Mouse (Mus musculus) C2C12 (cell line): ENCODE results near the gene Grid2ip. TPM values are rescaled to one million over a fixed set of nuclear protein-coding genes. Genes with fewer than 3 reads are reported as not detected.
A peak's percentile ranks its signal among the peaks of the same experiment; 100 is the strongest.

Experiments used
- H3K27me3 ChIP-seq: one replicate; pipeline ENCODE4 v1.6.1; 2011; ENCODE audit not compliant: control insufficient read depth, insufficient read depth, insufficient read length
- H3K36me3 ChIP-seq: one replicate; pipeline ENCODE4 v1.6.1; 2011; ENCODE audit not compliant: control insufficient read depth, insufficient read depth
- H3K4me3 ChIP-seq: one replicate; pipeline ENCODE4 v1.5.1; 2011; ENCODE audit warnings: mild to moderate bottlenecking, control low read depth; ENCODE audit not compliant: poor library complexity, insufficient read depth, severe bottlenecking
- H3K79me2 ChIP-seq: one replicate; pipeline ENCODE4 v1.6.1; 2011; ENCODE audit not compliant: control insufficient read depth, insufficient read depth
- H3K79me3 ChIP-seq: one replicate; pipeline ENCODE4 v1.6.1; 2011; ENCODE audit warnings: low read depth, control low read depth
- H3ac ChIP-seq: one replicate; pipeline ENCODE3; 2011; ENCODE audit warnings: low read depth; ENCODE audit not compliant: control insufficient read depth, insufficient read length
- CEBPB ChIP-seq: IDR thresholded peaks from one replicate; pipeline ENCODE4 v1.6.1; 2011; ENCODE audit warnings: low read depth, mild to moderate bottlenecking, control low read depth, moderate library complexity
- CTCF ChIP-seq: IDR thresholded peaks from one replicate; pipeline ENCODE4 v1.5.1; 2011; ENCODE audit not compliant: control insufficient read depth, insufficient read depth, insufficient read length
- FOSL1 ChIP-seq: IDR thresholded peaks from one replicate; pipeline ENCODE4 v1.8.0; 2011; ENCODE audit warnings: mild to moderate bottlenecking, low read length; ENCODE audit not compliant: poor library complexity, insufficient read depth, severe bottlenecking
- MAX ChIP-seq: IDR thresholded peaks from one replicate; pipeline ENCODE4 v1.6.1; 2011; ENCODE audit warnings: mild to moderate bottlenecking, control low read depth
- MYOD1 ChIP-seq: IDR thresholded peaks from one replicate; pipeline ENCODE4 v1.6.1; 2011; ENCODE audit warnings: low read depth; ENCODE audit not compliant: control insufficient read depth, insufficient read length
- MYOG ChIP-seq: IDR thresholded peaks from one replicate; pipeline ENCODE4 v1.6.1; 2011; ENCODE audit not compliant: control insufficient read depth, insufficient read length; ENCODE audit errors: extremely low read depth
- USF1 ChIP-seq: IDR thresholded peaks from one replicate; pipeline ENCODE4 v1.6.1; 2011; ENCODE audit warnings: low read depth, mild to moderate bottlenecking, control low read depth, moderate library complexity
- polyA plus RNA-seq: library from polyadenylated mRNA; unstranded; fragments of >200 nt; fragmentation: generic; extraction: Trizol; gene quantifications from one replicate; pipeline ENCODE4 v1.2.1, GENCODE M21; 2012; ENCODE audit warnings: missing spikeins

Gene Grid2ip
- polyA plus RNA-seq, 1 experiment = not detected

DNA sequence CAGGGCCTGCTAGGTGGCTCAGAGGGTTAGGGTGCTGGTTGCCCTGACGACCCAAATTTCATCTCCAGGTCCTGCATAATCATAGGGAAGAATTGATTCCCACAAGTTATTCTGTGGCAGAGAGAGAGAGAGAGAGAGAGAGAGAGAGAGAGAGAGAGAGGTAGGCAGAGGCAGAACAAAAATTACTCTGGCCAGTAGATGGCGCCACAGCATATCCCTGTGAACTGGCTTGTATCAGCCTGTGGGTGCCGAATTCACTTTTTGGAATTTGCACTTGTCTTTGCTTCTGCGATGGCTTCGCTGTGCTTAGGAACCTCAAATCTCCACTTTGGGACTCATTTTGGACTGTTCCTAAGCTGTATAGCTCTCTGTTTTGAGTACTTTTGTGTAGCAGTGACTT lies 23.3 kb upstream of the Grid2ip start:
- peak; percentile 46 for TF ChIP-seq CTCF
- TF ChIP-seq FOSL1 = no peak
- Histone ChIP-seq H3K4me3 (no peak overlapping the region), H3K79me2 (peaks cover 12% of the 10 kb centered on the region)

DNA sequence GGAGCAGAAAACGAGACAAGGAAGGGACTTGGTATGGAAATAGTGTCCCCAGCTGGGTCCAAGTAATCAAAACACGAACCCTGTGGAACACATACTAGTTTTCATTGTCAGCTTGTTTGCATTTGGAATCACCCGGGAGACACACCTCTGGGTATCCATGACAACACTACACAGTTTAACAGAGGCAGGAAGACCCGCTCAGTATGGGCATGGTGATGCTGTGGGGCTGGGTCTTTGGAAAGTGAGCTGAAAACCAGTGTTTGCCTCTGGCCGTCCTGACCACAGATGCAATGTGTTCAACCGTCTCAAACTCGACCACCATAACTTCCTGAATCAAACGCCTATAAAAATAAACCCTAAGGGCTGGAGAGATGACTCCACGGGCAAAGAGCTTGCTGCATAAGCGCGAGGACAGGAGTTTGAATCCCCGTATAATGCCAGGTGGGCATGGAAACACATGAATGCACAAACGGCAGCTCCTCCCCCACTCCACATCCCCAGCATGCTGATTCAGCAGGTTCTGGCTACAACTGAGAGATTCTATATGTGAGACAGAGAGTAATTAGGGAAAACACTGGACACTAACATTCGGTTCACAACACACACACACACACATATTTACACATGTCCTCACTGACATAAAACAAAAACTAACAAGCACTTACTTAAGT lies 22.6 kb upstream of the Grid2ip start:
- TF ChIP-seq CEBPB (no peak), FOSL1 (no peak)
- Histone ChIP-seq H3K4me3 (no peak overlapping the region), H3K27me3 (peaks cover 8% of the 10 kb centered on the region), H3K79me3 (no peaks in the 10 kb centered on the region), H3K79me2 (peaks cover 7% of the 10 kb centered on the region), H3K36me3 (no peaks in the 10 kb centered on the region), H3ac (no peak overlapping the region)

More for the DNA sequence above, 23.3 kb upstream of the Grid2ip start:
- no peak overlapping the region for H3ac ChIP-seq
- H3K79me3 ChIP-seq = peaks cover under 1% of the 10 kb centered on the region
- peaks cover 7% of the 10 kb centered on the region for H3K27me3 ChIP-seq
- no peaks in the 10 kb centered on the region for H3K36me3 ChIP-seq

DNA sequence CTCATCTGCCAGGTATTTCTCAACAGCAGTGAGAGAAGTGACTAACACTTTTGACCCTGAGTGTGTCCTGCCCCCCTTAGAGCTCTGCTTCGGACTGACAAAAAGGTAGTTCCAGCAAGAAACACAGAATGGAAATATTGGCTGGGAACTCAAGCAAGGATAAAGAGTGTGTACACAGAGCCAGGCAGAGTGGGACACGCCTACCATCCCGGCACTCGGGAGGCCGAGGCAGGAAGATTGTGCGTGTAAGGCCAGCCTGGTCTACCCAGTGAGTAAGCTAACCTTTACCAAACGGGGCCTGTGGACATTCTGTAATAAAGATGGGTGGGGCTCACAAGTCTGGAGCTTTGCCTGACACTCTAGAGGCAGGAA lies 22.1 kb upstream of the Grid2ip start:
- H3K79me2 ChIP-seq = peaks cover 2% of the 10 kb centered on the region
- H3K27me3 ChIP-seq = peaks cover 13% of the 10 kb centered on the region
- no peaks in the 10 kb centered on the region for H3K36me3 ChIP-seq
- TF ChIP-seq CTCF (no peak), FOSL1 (no peak), CEBPB (no peak), MYOD1 (no peak), MYOG (no peak), USF1 (no peak), MAX (no peak)
- H3K4me3 ChIP-seq = no peak overlapping the region
- H3K79me3 ChIP-seq = no peaks in the 10 kb centered on the region
- no peak overlapping the region for H3ac ChIP-seq

DNA sequence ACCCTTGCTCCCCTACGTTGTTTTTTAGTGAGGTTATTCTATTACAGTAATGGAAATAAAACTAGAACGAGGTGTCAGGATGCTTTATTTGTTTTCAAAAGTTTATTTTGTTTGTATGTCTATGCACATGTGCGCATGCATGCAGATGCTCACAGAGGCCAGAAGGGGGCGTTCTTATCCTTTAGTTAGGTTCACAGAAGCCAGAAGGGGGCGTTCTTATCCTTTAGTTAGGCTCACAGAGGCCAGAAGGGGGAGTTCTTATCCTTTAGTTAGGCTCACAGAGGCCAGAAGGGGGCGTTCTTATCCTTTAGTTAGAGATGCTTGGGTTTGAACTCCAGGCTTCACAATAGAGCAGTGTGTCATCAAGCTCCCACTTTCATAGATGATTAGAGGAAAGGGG lies 20.6 kb upstream of the Grid2ip start:
- TF ChIP-seq CEBPB = no peak
- TF ChIP-seq USF1 = no peak
- no peak for TF ChIP-seq FOSL1
- Histone ChIP-seq H3K4me3 (no peak overlapping the region), H3K27me3 (peaks cover 14% of the 10 kb centered on the region), H3K36me3 (no peaks in the 10 kb centered on the region), H3K79me2 (no peaks in the 10 kb centered on the region), H3ac (no peak overlapping the region), H3K79me3 (no peaks in the 10 kb centered on the region)

DNA sequence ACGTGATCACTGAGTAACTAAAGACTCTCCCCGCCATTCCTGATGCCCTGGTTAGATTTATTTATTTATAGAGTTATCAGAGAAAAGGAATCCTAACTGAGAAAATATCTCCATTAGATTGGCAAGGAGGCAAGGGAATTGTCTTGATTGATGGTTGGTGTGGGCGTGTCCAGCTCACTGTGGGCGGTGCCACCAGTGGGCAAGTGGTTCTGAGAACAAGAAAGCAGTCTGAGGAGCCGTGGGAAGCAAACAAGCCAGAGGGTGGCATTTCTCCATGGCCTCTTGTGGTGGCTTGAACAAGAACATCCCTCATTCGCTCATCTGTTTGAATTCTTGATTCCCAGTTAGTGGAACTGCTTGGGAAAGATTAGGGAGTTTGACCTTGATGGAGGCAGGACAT lies 17.5 kb upstream of the Grid2ip start:
- no peaks in the 10 kb centered on the region for H3K36me3 ChIP-seq
- H3K79me2 ChIP-seq = no peaks in the 10 kb centered on the region
- H3ac ChIP-seq = no peak overlapping the region
- no peaks in the 10 kb centered on the region for H3K79me3 ChIP-seq
- no peak overlapping the region for H3K4me3 ChIP-seq
- no peak for TF ChIP-seq CTCF
- TF ChIP-seq USF1 = no peak
- TF ChIP-seq FOSL1 = no peak
- no peak for TF ChIP-seq MYOG
- TF ChIP-seq MYOD1 = no peak
- no peak for TF ChIP-seq CEBPB
- no peak for TF ChIP-seq MAX
- H3K27me3 ChIP-seq = peaks cover 16% of the 10 kb centered on the region

DNA sequence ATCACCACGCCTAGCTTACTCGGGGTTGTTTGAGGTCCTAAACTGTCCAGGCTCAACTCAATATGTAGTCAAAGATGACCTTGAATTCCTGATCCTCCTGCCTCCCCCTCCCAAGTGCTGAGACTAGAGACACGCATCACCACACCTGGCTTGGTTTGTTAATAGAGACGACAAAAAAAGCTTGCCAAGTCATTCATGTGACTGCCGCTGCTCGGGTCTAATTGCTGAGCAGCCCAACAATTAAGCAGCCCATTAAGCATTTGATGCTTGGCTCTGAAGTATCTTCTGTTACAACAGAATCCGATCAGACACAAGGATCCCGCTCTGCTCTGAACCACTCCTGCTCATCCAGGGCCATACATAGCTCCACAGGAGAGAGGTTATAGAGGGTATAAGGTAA lies 10.8 kb upstream of the Grid2ip start:
- Histone ChIP-seq H3K36me3 (no peaks in the 10 kb centered on the region), H3ac (no peak overlapping the region), H3K79me2 (no peaks in the 10 kb centered on the region), H3K79me3 (no peaks in the 10 kb centered on the region), H3K4me3 (no peak overlapping the region), H3K27me3 (peaks cover 19% of the 10 kb centered on the region)
- no peak for TF ChIP-seq MAX
- no peak for TF ChIP-seq MYOG
- no peak for TF ChIP-seq MYOD1
- no peak for TF ChIP-seq FOSL1

DNA sequence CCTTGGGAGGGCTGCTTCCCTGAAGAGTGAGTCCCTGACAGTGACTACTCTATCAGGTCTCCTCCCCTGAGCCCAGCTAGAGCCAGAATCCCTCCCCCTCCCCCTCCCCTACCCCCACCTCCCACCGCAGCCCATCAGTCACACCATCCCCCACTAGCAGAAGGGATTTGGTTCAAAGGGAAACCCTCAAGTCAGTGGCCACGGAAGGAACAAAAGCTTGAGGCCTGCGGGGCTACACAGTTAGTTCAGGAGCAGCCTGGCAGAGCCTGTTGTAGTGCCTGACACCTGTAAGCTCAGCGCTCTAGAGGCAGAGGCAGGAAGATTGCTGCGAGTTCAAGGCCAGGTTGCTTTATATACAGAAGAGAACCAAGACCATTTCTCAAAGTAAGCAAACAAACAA lies 1.1 kb upstream of the Grid2ip start:
- no peak overlapping the region for H3K4me3 ChIP-seq

More for the DNA sequence above, 1.1 kb upstream of the Grid2ip start:
- TF ChIP-seq CTCF (no peak), MYOG (no peak), MYOD1 (no peak), MAX (no peak), FOSL1 (no peak), CEBPB (no peak), USF1 (no peak)
- peaks cover 37% of the 10 kb centered on the region for H3K27me3 ChIP-seq
- no peaks in the 10 kb centered on the region for H3K79me3 ChIP-seq
- no peaks in the 10 kb centered on the region for H3K36me3 ChIP-seq
- no peak overlapping the region for H3ac ChIP-seq
- no peaks in the 10 kb centered on the region for H3K79me2 ChIP-seq
